Mouse (Mus musculus): ENCODE data around the gene Krtap26-1.

DNA sequence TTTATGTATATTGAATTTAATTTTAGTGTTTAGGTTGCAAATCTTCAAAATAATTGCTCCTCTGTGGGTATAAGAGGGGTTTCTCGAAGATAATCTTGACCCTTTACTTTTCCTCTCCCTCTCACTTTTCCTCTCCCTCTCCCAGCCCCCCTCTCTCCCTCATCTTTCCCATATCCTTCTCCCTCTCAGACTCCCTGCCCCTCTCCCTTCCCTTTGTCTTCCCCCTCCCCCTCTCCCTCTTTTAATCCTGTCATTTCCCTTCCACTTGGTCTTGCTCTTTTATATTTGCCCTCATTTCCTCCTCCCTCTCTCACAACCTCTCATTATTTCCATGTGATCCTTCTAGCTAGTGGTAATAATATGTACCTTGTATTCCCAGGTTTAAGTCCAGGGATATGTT lies 45.1 kb downstream of the Krtap26-1 start:
- no peak for TF ChIP-seq CTCF (conservative IDR thresholded peaks at IDR 0.05; ENCODE audit: insufficient read depth, insufficient read length, low read depth, low read length)
- no peak for TF ChIP-seq POLR2A (IDR thresholded peaks at IDR 0.05; ENCODE audit: low read depth, low read length)

Data from kidney, adult 2 months (tissue).